Mouse (Mus musculus) liver, postnatal 0 days (tissue): ENCODE data around the gene Mxd3. TPM values are rescaled to one million over a fixed set of nuclear protein-coding genes. Genes with fewer than 3 reads are reported as not detected.
A peak's percentile ranks its signal among the peaks of the same experiment; 100 is the strongest.

ENCODE experiments used
- ATAC-seq: fragments of 200-750 bp; cut with Nextera tagmentation; 2 replicates; pipeline ENCODE4 v1.8.0; 2017; ENCODE audit warnings: mild to moderate bottlenecking, moderate library complexity
- DNase-seq: peaks from one replicate; pipeline ENCODE4 v3.0.0-alpha.2; 2016
- H3K27ac ChIP-seq: fragments of 300-500 bp; sonication (generic); 2 replicates; pipeline ENCODE4 v1.5.1; 2014; ENCODE audit warnings: antibody characterized with exemption, moderate library complexity, mild to moderate bottlenecking, low read depth
- H3K27me3 ChIP-seq: fragments of 300-500 bp; sonication (generic); 2 replicates; pipeline ENCODE4 v1.6.1; 2014; ENCODE audit warnings: low read length, control low read depth, mixed read lengths; ENCODE audit not compliant: insufficient read depth
- H3K36me3 ChIP-seq: fragments of 300-500 bp; sonication (generic); replicated peaks from 2 replicates; pipeline ENCODE4 v1.6.1; 2014; ENCODE audit warnings: mild to moderate bottlenecking, control low read depth, low read length, moderate library complexity, mixed read lengths; ENCODE audit not compliant: insufficient read depth
- H3K4me1 ChIP-seq: fragments of 300-500 bp; sonication (generic); 2 replicates; pipeline ENCODE4 v1.6.1; 2014; ENCODE audit warnings: antibody characterized with exemption, mild to moderate bottlenecking, control low read depth; ENCODE audit not compliant: insufficient read depth
- H3K4me2 ChIP-seq: fragments of 300-500 bp; sonication (generic); 2 replicates; pipeline ENCODE4 v1.6.1; 2014; ENCODE audit warnings: low read depth, mild to moderate bottlenecking, low read length, moderate library complexity, mixed read lengths
- H3K4me3 ChIP-seq: fragments of 300-500 bp; sonication (generic); 2 replicates; pipeline ENCODE4 v1.5.1; 2014; ENCODE audit warnings: low read depth, low read length
- H3K9ac ChIP-seq: fragments of 300-500 bp; sonication (generic); replicated peaks from 2 replicates; pipeline ENCODE4 v1.6.1; 2014; ENCODE audit warnings: mild to moderate bottlenecking, moderate library complexity
- H3K9me3 ChIP-seq: fragments of 300-500 bp; sonication (generic); 2 replicates; pipeline ENCODE4 v1.6.1; 2016; ENCODE audit warnings: mild to moderate bottlenecking, control low read depth, low read length, mixed read lengths
- CTCF ChIP-seq: sonication (generic); IDR thresholded peaks from 2 replicates; pipeline ENCODE4 v1.5.1; 2016; ENCODE audit warnings: antibody characterized with exemption, low read depth
- EP300 ChIP-seq: IDR thresholded peaks from 2 replicates; pipeline ENCODE4 v1.6.1; 2016; ENCODE audit warnings: antibody characterized with exemption, low read depth, mild to moderate bottlenecking
- WGBS: fragments of 180-500 bp; shearing (Covaris S2); extraction: QIAGEN DNeasy Blood & Tissue Kit; methylation state at CpG from one replicate; pipeline ENCODE4 v1.1.7; 2014; ENCODE audit not compliant: insufficient replicate concordance; 5-methylcytosine and 5-hydroxymethylcytosine counted together
- polyA plus RNA-seq: library from polyadenylated mRNA; unstranded; fragments of >200 nt; fragmentation: Nextera tagmentation; extraction: Ambion mirVana; gene quantifications from 2 replicates; pipeline ENCODE4 v1.2.1, GENCODE M21; 2015

The Mxd3 gene
- polyA plus RNA-seq, 1 experiment from 2014 or later, result 14.0 TPM

GRCm38 (mm10) chr13:55296760-55297159, 32.9 kb downstream of the Mxd3 start:
- Histone ChIP-seq H3K9ac (no peak overlapping the region), H3K27ac (no peak overlapping the region), H3K4me1 (no peaks in the 10 kb centered on the region), H3K36me3 (peaks cover 71% of the 10 kb centered on the region), H3K4me2 (no peak overlapping the region), H3K9me3 (no peaks in the 10 kb centered on the region), H3K4me3 (no peak overlapping the region), H3K27me3 (no peaks in the 10 kb centered on the region)
- DNase-seq, result no peak
- ATAC-seq, result no peak
- WGBS, result 92% methylated on average over 1 of the region's 1 CpGs
- TF ChIP-seq CTCF (no peak), EP300 (no peak)

- H3K27ac ChIP-seq, result no peak overlapping the region
- H3K9ac ChIP-seq, result no peak overlapping the region
- peaks cover 70% of the 10 kb centered on the region for H3K36me3 ChIP-seq
- ATAC-seq (no peak), DNase-seq (no peak)
- no peaks in the 10 kb centered on the region for H3K27me3 ChIP-seq
- no peaks in the 10 kb centered on the region for H3K9me3 ChIP-seq
- TF ChIP-seq EP300, result no peak
- peak; percentile 17; the same call in 1 of the 2 replicates for TF ChIP-seq CTCF
- H3K4me2 ChIP-seq, result no peak overlapping the region
- no peak overlapping the region for H3K4me3 ChIP-seq
- WGBS, result 76% methylated on average over 3 of the region's 3 CpGs
- H3K4me1 ChIP-seq, result no peaks in the 10 kb centered on the region
Observed at GRCm38 (mm10) chr13:55288854-55289253, 40.8 kb downstream of the Mxd3 start.

GRCm38 (mm10) chr13:55277646-55278045, 52.0 kb downstream of the Mxd3 start:
- Histone ChIP-seq H3K4me2 (no peak overlapping the region), H3K9ac (no peak overlapping the region), H3K36me3 (peaks cover 52% of the 10 kb centered on the region), H3K4me3 (no peak overlapping the region), H3K27me3 (no peaks in the 10 kb centered on the region), H3K9me3 (no peaks in the 10 kb centered on the region), H3K4me1 (no peaks in the 10 kb centered on the region), H3K27ac (no peak overlapping the region)
- ATAC-seq (no peak), DNase-seq (no peak)
- WGBS, result 70% methylated on average over 5 of the region's 5 CpGs
- no peak for TF ChIP-seq EP300
- no peak for TF ChIP-seq CTCF

GRCm38 (mm10) chr13:55277203-55277602, 52.4 kb downstream of the Mxd3 start:
- Histone ChIP-seq H3K9ac (no peak overlapping the region), H3K9me3 (no peaks in the 10 kb centered on the region), H3K36me3 (peaks cover 52% of the 10 kb centered on the region), H3K4me1 (no peaks in the 10 kb centered on the region), H3K27me3 (no peaks in the 10 kb centered on the region), H3K4me3 (no peak overlapping the region), H3K4me2 (no peak overlapping the region), H3K27ac (no peak overlapping the region)
- ATAC-seq, result no peak
- TF ChIP-seq CTCF (no peak), EP300 (no peak)
- no peak for DNase-seq
- WGBS, result 89% methylated on average over 5 of the region's 5 CpGs

Other genes with a start within 250 kb of the Mxd3 start
- gene Uimc1, start 229.5 kb downstream of the Mxd3 start, polyA plus RNA-seq, result 12.1 TPM in 2 replicates
- gene Zfp346, start 224.5 kb downstream of the Mxd3 start, polyA plus RNA-seq, result 3.0 and 3.6 TPM in 2 replicates
- not detected in 2 replicates for gene Gm17617, start 196.3 kb downstream of the Mxd3 start, polyA plus RNA-seq
- gene Fgfr4, start 177.2 kb downstream of the Mxd3 start, polyA plus RNA-seq, result 4.9 and 5.1 TPM in 2 replicates
- gene Nsd1, start 120.0 kb downstream of the Mxd3 start, polyA plus RNA-seq, result 18.6 and 20.6 TPM in 2 replicates
- gene Prelid1, start 9.3 kb downstream of the Mxd3 start, polyA plus RNA-seq, result 196 and 213 TPM in 2 replicates
- gene Rab24, start 7.9 kb downstream of the Mxd3 start, polyA plus RNA-seq, result 38.7 and 39.6 TPM in 2 replicates
- 50.5 and 56.0 TPM in 2 replicates for gene Lman2, start 33.0 kb upstream of the Mxd3 start, polyA plus RNA-seq
- gene Rgs14, start 39.9 kb upstream of the Mxd3 start, polyA plus RNA-seq, result 2.8 and 3.1 TPM in 2 replicates
- gene Slc34a1, start 68.4 kb upstream of the Mxd3 start, polyA plus RNA-seq, result not detected in 2 replicates
- not detected in 2 replicates for gene Pfn3, start 85.4 kb upstream of the Mxd3 start, polyA plus RNA-seq
- gene F12, start 97.0 kb upstream of the Mxd3 start, polyA plus RNA-seq, result 403 and 418 TPM in 2 replicates
- gene Grk6, start 115.2 kb upstream of the Mxd3 start, polyA plus RNA-seq, result 15.9 and 16.7 TPM in 2 replicates
- not detected in 2 replicates for gene Prr7, start 134.4 kb upstream of the Mxd3 start, polyA plus RNA-seq
- 4.1 and 4.2 TPM in 2 replicates for gene Dbn1, start 158.3 kb upstream of the Mxd3 start, polyA plus RNA-seq
- 15.9 and 17.0 TPM in 2 replicates for gene Pdlim7, start 183.9 kb upstream of the Mxd3 start, polyA plus RNA-seq
- 18.1 and 20.2 TPM in 2 replicates for gene Dok3, start 199.5 kb upstream of the Mxd3 start, polyA plus RNA-seq
- gene Ddx41, start 206.8 kb upstream of the Mxd3 start, polyA plus RNA-seq, result 17.0 and 17.2 TPM in 2 replicates
- 5.0 and 5.3 TPM in 2 replicates for gene Fam193b, start 241.3 kb upstream of the Mxd3 start, polyA plus RNA-seq
- gene Tmed9, start 243.9 kb upstream of the Mxd3 start, polyA plus RNA-seq, result 45.1 and 46.6 TPM in 2 replicates